Mouse (Mus musculus) stomach, postnatal 0 days (tissue): Measurements from ENCODE around the gene Hdac1.

Source experiments
- CTCF ChIP-seq: IDR thresholded peaks from 2 replicates; pipeline ENCODE4 v1.5.1; 2016; ENCODE audit warnings: antibody characterized with exemption, low read depth, mild to moderate bottlenecking, moderate library complexity
- EP300 ChIP-seq: optimal IDR thresholded peaks from 2 replicates; pipeline ENCODE3; 2016; ENCODE audit warnings: antibody characterized with exemption

DNA sequence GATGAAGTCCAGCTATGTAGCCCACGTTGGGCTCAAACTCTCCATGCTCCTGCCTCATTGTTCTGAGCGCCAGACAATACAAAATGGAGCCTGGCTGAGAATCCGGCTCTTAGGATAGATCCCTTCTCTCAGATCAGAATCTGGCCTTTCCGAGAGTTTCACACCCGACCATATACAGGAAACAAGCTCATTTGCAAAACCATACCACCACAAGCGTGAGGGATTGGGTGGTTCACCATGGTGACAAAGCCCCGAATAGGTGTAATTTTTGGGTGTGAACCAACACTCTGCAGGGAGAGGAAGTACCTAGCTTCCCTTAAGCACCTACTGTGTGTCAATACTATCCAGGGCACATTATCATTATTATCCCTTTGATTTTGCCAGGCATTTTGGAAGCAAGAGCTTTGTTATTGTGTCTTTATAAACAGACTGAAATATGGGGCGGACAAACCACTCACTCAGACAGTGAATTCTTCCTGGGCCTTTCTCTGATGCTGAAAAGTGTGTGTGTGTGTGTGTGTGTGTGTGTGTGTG lies 29.1 kb upstream of the Hdac1 start:
- TF ChIP-seq CTCF, result no peak
- no peak for TF ChIP-seq EP300
